Mouse (Mus musculus): ENCODE measurements around the gene Gnaq. TPM values are rescaled to one million over a fixed set of nuclear protein-coding genes. Genes with fewer than 3 reads are reported as not detected.

Gnaq gene
- polyA plus RNA-seq, 1 experiment from 2014 or later, result 18.4 TPM

DNA sequence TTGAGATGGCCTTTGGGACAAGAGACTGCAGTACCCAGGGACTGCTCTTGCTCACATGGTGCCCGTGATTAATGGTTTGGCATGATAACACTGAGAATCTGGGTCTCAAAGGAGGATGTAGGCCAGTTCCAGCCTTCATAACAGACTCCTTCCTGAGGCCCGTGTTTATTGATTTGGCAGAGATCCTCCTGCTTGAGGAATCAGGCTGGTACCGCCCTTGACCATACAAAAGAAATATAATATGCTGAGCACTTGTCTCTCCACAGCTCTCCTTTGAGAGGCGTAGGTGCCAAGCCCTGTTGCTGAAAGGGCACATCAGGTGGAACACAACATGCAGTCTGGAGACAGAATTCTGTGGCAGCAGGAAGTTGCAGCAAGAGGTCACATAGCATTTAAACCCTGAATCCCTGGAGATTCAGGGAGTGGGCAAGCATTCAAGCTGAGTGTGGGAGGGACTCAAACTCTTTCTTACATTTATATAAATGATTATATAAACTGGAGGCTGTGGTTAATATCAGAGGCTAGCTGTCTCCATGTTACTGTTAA, 36.1 kb downstream of the Gnaq start:
- WGBS, result 20% methylated on average over 4 of the region's 4 CpGs
- Histone ChIP-seq H3K9me3 (ENCODE audit: control insufficient read depth, low read length) (no peaks in the 10 kb centered on the region), H3K4me1 (replicated peaks; ENCODE audit: control insufficient read depth, insufficient read depth, low read length) (peaks cover 60% of the 10 kb centered on the region), H3K4me2 (ENCODE audit: low read length) (peak overlapping the region; percentile 26), H3K27me3 (replicated peaks; ENCODE audit: control insufficient read depth, insufficient read depth, low read length) (no peaks in the 10 kb centered on the region), H3K4me3 (ENCODE audit: low read depth, low read length) (no peak overlapping the region), H3K36me3 (ENCODE audit: control insufficient read depth, insufficient read depth, low read length) (0 out of 2 replicates have a peak, but pooled peaks cover 4% of the 10 kb centered on the region), H3K27ac (ENCODE audit: low read depth) (peak overlapping the region; percentile 89), H3K9ac (ENCODE audit: low read length) (no peak overlapping the region)
- peak; percentile 66; the same call in 1 of the 2 replicates for ATAC-seq (replicated peaks; ENCODE audit: low FRiP score, low TSS enrichment, low read depth)
- DNase-seq (ENCODE audit: low spot score), result peak; percentile 66

DNA sequence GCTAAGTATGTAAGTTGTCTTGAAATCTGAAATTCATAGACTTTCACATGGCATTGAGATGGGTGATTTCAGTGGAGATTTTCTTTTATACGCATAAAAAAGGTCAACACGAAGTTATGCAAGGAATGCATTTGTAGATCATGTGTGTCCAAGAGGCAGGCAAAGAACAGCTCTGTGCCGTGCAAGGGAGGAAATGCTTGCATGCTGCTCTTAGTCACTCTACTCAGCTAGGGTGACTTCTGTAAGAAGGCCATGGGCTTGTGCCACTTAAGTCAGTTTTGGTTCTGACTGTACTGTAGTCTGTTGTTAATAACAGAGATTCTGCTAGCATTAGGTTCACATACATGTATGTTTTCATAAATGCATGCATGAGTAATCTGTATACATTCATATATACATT, 38.1 kb downstream of the Gnaq start:
- H3K36me3 ChIP-seq (ENCODE audit: control insufficient read depth, insufficient read depth, low read length), result no peaks in the 10 kb centered on the region
- DNase-seq (ENCODE audit: low spot score) (no peak), ATAC-seq (replicated peaks; ENCODE audit: low FRiP score, low TSS enrichment, low read depth) (no peak)
- H3K9ac ChIP-seq (ENCODE audit: low read length), result no peak overlapping the region
- 39% methylated on average over 3 of the region's 3 CpGs for WGBS
- H3K4me1 ChIP-seq (replicated peaks; ENCODE audit: control insufficient read depth, insufficient read depth, low read length), result peaks cover 60% of the 10 kb centered on the region
- H3K4me2 ChIP-seq (ENCODE audit: low read length), result no peak overlapping the region; the same call in 1 of the 2 replicates
- H3K27ac ChIP-seq (ENCODE audit: low read depth), result 0 out of 2 replicates have a peak overlapping the region, but pooled peaks have one; percentile 54
- H3K27me3 ChIP-seq (replicated peaks; ENCODE audit: control insufficient read depth, insufficient read depth, low read length), result no peaks in the 10 kb centered on the region
- H3K9me3 ChIP-seq (ENCODE audit: control insufficient read depth, low read length), result no peaks in the 10 kb centered on the region
- H3K4me3 ChIP-seq (ENCODE audit: low read depth, low read length), result no peak overlapping the region

DNA sequence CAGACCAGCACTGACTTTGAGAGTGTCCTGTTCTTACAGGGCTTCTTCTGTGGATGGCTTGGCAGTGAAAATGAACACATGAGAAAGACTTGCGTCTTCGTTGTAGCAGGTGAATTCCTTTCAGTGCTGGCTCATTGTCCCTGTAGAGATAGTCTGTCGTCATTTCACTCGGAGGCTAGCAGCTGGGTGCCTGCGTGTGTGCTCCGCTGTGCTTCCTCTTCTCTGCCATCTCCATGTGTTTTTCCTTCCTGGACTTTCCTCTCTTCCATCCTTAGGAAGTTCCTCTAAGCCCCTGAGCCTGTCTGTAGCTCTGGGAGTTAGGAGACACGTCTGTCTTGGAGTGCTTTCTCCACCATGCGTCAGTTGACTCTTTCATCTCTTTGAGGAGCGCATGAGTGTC, 41.1 kb downstream of the Gnaq start:
- no peak overlapping the region for H3K27ac ChIP-seq (ENCODE audit: low read depth)
- WGBS, result 59% methylated on average over 9 of the region's 9 CpGs
- no peak overlapping the region for H3K9ac ChIP-seq (ENCODE audit: low read length)
- H3K36me3 ChIP-seq (ENCODE audit: control insufficient read depth, insufficient read depth, low read length), result no peaks in the 10 kb centered on the region
- no peaks in the 10 kb centered on the region for H3K9me3 ChIP-seq (ENCODE audit: control insufficient read depth, low read length)
- H3K4me3 ChIP-seq (ENCODE audit: low read depth, low read length), result no peak overlapping the region
- H3K4me2 ChIP-seq (ENCODE audit: low read length), result no peak overlapping the region
- H3K4me1 ChIP-seq (replicated peaks; ENCODE audit: control insufficient read depth, insufficient read depth, low read length), result peaks cover 51% of the 10 kb centered on the region
- DNase-seq (ENCODE audit: low spot score) (no peak), ATAC-seq (replicated peaks; ENCODE audit: low FRiP score, low TSS enrichment, low read depth) (no peak)
- no peaks in the 10 kb centered on the region for H3K27me3 ChIP-seq (replicated peaks; ENCODE audit: control insufficient read depth, insufficient read depth, low read length)

DNA sequence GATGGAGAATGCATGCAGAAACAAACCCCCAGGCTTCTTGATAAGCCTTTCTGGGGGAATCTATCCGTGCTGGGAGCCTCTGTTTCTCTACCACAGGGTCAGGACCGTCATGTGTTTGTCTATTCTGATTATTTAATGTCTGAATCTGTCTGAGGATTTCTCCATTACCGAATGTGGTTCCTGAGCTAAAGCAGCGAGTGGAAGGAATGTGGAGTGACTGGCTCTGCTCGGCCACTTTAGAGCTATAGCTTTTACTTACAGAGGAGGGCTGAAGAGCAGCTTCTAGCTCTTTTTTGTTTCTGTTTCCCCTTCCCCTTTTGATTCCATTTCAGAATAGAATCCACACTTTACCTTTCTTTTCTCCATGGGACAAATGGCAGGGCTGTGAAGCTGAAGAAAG, 43.8 kb downstream of the Gnaq start:
- Histone ChIP-seq H3K36me3 (ENCODE audit: control insufficient read depth, insufficient read depth, low read length) (no peaks in the 10 kb centered on the region), H3K27me3 (replicated peaks; ENCODE audit: control insufficient read depth, insufficient read depth, low read length) (no peaks in the 10 kb centered on the region), H3K4me1 (replicated peaks; ENCODE audit: control insufficient read depth, insufficient read depth, low read length) (peaks cover 34% of the 10 kb centered on the region), H3K27ac (ENCODE audit: low read depth) (peak overlapping the region; percentile 70), H3K9me3 (ENCODE audit: control insufficient read depth, low read length) (no peaks in the 10 kb centered on the region), H3K4me2 (ENCODE audit: low read length) (peak overlapping the region; percentile 24; the same call in 1 of the 2 replicates), H3K9ac (ENCODE audit: low read length) (no peak overlapping the region), H3K4me3 (ENCODE audit: low read depth, low read length) (no peak overlapping the region)
- WGBS, result 13% methylated on average over 5 of the region's 5 CpGs
- ATAC-seq (replicated peaks; ENCODE audit: low FRiP score, low TSS enrichment, low read depth) (no peak), DNase-seq (ENCODE audit: low spot score) (no peak)

DNA sequence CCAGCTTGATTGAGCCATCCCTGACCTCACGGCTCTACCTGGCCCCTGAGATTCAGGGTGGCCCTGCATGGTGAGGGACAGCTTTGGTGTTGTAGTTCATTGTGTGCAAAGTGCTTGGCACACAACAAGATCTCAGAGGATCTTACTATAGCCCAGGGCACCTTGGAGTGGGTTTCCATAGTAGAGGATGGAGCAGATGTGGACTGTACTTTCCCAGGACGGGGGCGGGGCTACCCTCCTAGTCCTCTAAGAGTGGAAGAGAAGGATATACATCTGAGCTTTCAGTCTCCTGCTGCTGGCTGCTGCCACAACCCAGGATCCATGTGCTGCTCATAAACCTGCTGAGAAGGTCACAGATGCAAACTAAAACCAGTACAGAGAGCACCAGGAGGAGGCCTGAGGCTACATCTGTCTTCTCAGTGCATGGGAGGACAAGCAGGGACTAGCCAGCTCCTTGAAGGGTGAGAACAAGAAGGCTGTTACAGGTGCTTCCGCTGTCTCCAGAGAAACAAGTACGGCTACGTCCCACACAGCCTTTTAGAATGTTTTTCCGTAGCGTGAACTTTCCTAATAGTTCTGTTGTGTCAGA, 44.6 kb downstream of the Gnaq start:
- DNase-seq (ENCODE audit: low spot score) (no peak), ATAC-seq (replicated peaks; ENCODE audit: low FRiP score, low TSS enrichment, low read depth) (no peak)
- Histone ChIP-seq H3K9me3 (ENCODE audit: control insufficient read depth, low read length) (no peaks in the 10 kb centered on the region), H3K36me3 (ENCODE audit: control insufficient read depth, insufficient read depth, low read length) (no peaks in the 10 kb centered on the region), H3K4me1 (replicated peaks; ENCODE audit: control insufficient read depth, insufficient read depth, low read length) (peaks cover 36% of the 10 kb centered on the region), H3K27ac (ENCODE audit: low read depth) (peak overlapping the region; percentile 70; the same call in 1 of the 2 replicates), H3K9ac (ENCODE audit: low read length) (no peak overlapping the region), H3K4me3 (ENCODE audit: low read depth, low read length) (no peak overlapping the region), H3K27me3 (replicated peaks; ENCODE audit: control insufficient read depth, insufficient read depth, low read length) (no peaks in the 10 kb centered on the region), H3K4me2 (ENCODE audit: low read length) (no peak overlapping the region)
- WGBS, result 81% methylated on average over 8 of the region's 8 CpGs

DNA sequence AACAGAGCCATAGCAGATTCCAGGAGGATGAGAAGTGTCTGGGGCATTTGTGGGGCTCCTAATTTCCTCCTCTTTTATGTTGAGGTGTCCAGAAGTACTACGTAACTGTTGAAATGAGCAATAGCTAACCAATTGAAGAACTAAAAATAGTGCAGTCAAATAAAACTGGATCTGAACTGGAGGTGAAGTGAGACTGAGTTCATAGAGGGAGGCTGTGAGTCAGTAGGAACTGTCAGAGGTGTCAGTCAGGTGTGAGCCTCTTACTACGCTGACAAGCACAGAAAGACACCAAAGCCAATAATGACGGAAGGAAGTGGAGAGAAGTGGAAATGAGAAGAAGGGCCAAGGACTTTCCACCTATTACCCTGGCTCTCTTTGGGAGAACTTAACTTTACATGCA, 48.6 kb downstream of the Gnaq start:
- Histone ChIP-seq H3K27ac (ENCODE audit: low read depth) (no peak overlapping the region), H3K4me3 (ENCODE audit: low read depth, low read length) (no peak overlapping the region), H3K27me3 (replicated peaks; ENCODE audit: control insufficient read depth, insufficient read depth, low read length) (no peaks in the 10 kb centered on the region), H3K4me2 (ENCODE audit: low read length) (no peak overlapping the region), H3K9ac (ENCODE audit: low read length) (no peak overlapping the region), H3K9me3 (ENCODE audit: control insufficient read depth, low read length) (no peaks in the 10 kb centered on the region), H3K36me3 (ENCODE audit: control insufficient read depth, insufficient read depth, low read length) (no peaks in the 10 kb centered on the region), H3K4me1 (replicated peaks; ENCODE audit: control insufficient read depth, insufficient read depth, low read length) (peaks cover 26% of the 10 kb centered on the region)
- 80% methylated on average over 3 of the region's 3 CpGs for WGBS
- ATAC-seq (replicated peaks; ENCODE audit: low FRiP score, low TSS enrichment, low read depth) (no peak), DNase-seq (ENCODE audit: low spot score) (no peak)

DNA sequence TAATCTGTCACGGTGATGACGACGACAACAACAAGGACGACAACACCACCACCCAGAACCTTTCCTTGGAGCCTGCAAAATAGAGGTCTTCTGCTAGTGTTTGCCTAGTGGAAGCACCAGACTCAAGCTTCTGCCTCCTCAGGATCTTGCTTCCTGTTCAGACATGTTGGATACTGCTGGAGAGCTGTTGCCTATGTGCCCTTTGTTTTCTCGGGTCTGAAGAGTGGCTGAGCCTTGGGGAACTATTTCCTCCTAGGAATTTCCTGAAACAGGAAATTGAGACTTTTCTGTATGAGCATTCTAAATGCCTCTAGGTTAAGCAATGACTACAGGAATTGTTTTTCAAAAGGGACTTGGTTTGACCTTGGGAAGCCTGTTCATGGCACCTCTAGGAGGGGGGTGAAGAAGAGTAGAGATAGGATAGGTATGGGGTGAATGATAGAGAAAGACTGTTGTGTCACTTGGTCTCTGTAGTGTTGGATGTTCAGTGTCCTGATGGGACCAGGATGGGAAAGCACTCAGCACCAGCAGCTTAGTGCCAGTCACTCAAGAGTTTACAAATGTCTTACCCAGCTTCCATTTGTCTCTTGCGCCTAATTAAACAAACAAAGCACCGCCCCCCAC, 49.3 kb downstream of the Gnaq start:
- Histone ChIP-seq H3K4me3 (ENCODE audit: low read depth, low read length) (no peak overlapping the region), H3K4me1 (replicated peaks; ENCODE audit: control insufficient read depth, insufficient read depth, low read length) (peaks cover 24% of the 10 kb centered on the region), H3K36me3 (ENCODE audit: control insufficient read depth, insufficient read depth, low read length) (no peaks in the 10 kb centered on the region), H3K9ac (ENCODE audit: low read length) (no peak overlapping the region), H3K9me3 (ENCODE audit: control insufficient read depth, low read length) (no peaks in the 10 kb centered on the region), H3K27ac (ENCODE audit: low read depth) (no peak overlapping the region; the same call in 1 of the 2 replicates), H3K27me3 (replicated peaks; ENCODE audit: control insufficient read depth, insufficient read depth, low read length) (no peaks in the 10 kb centered on the region), H3K4me2 (ENCODE audit: low read length) (no peak overlapping the region)
- no peak for DNase-seq (ENCODE audit: low spot score)
- WGBS, result 83% methylated on average over 7 of the region's 7 CpGs
- no peak for ATAC-seq (replicated peaks; ENCODE audit: low FRiP score, low TSS enrichment, low read depth)

DNA sequence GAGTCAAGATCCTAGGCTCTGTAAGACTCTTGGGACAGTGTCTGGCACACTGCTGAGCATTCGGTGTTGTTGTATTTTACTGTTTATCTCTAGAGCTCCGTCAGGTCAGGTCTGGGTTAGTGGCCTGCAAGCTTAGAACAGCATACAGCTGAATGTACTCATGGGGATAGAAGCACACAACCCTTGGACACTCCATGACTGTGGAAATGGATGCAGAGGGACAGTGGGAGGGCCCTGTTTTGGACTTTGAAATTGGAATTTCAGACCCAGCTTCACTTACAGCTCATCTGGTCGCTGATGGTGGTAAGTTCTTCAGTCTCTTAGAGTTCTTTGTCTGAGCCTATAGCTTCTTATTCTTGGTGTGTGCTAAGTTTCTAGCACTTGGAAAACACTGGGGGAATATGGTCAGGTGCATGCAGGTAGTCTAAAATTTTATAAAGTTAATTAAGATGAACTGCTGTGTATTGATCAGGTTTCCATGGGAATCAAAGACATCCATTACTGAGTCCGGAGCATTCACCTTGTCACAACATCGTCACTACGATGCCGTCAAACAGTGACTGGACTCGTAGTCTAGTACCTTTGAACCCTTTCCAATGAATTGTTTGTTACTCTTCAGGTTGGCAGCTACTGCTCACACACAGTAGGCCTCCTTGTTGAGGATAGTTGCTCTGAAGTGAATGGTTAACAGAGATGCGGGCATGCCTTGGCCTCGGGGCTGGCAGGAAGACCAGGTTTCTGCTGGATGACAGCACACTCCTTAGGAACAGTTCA, 51.1 kb downstream of the Gnaq start:
- Histone ChIP-seq H3K9ac (ENCODE audit: low read length) (no peak overlapping the region), H3K4me2 (ENCODE audit: low read length) (no peak overlapping the region), H3K4me3 (ENCODE audit: low read depth, low read length) (no peak overlapping the region), H3K36me3 (ENCODE audit: control insufficient read depth, insufficient read depth, low read length) (no peaks in the 10 kb centered on the region), H3K9me3 (ENCODE audit: control insufficient read depth, low read length) (no peaks in the 10 kb centered on the region), H3K27me3 (replicated peaks; ENCODE audit: control insufficient read depth, insufficient read depth, low read length) (no peaks in the 10 kb centered on the region), H3K4me1 (replicated peaks; ENCODE audit: control insufficient read depth, insufficient read depth, low read length) (peaks cover 33% of the 10 kb centered on the region), H3K27ac (ENCODE audit: low read depth) (no peak overlapping the region)
- no peak for DNase-seq (ENCODE audit: low spot score)
- 77% methylated on average over 10 of the region's 10 CpGs for WGBS
- ATAC-seq (replicated peaks; ENCODE audit: low FRiP score, low TSS enrichment, low read depth), result no peak

Data from intestine, embryonic 14.5 days (tissue).